Mouse (Mus musculus) ovary, postnatal 14 days (tissue): ENCODE measurements at regions not wholly inside any gene's neighbourhood (a gene's known extent, or its start where the extent isn't known, plus 50 kb on each side); places are given as distances from the start of the nearest gene placed in this dataset.

Source experiments
- DNase-seq: peaks from one replicate; pipeline ENCODE4 v3.0.0; 2022; ENCODE audit warnings: low spot score

DNA sequence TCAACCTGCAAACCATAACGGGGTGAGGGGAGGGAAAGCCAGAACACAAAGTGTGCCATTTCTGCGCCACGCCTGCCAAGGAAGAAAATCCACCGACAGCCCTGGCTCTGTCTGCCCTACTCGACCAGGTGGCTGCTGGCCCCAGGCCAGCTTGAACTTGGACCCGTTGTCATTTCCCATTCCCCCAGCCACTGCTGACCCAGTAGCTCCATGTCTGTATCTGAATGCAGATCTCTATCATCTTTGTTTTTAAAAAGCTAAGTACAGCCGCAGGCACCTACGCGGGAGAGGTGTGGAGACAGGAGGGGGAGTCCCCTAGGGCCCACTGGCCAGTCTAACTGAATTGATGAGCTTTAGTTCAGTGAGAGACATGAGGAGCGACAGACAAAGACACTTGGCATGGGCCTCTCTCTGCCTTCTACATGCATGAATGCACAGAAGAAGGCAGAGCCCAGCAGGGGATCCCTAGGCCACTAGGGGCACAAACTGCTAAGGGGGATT, 439.1 kb downstream of the Prdm2 start:
- no peak for DNase-seq

DNA sequence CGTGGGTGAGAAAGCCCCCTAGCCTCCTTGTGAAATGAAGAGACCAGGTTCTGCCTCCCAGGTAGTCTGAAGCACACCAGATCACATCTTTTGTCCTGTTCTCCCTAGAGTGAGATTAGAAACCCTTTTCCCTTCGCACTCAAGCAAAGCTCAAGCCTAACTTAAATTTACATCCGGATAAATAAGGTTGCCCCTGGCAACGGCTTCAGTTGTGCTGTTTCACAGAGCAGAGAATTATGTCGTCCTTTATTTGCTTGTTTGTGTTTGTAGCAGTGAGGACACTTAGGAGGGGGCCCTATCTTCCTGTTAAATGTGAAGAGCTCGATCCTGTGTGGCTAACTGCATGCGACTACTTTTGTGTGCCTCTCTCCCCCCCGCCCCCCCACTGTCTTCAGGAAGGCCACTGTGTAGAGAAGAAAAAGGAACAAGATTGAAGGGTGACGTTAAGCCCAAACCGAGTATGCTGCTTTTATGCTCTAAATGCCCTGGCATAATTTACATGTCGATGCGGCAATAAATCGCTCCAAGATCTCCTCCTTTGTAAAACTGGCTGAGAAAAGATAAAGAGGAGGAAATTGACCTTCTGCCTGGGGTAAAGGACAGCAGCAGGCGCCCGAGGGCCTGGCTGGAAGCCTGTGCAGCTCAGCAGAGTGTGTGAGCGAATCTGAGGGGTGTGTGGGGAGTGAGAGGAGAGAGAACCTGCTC, 439.9 kb downstream of the Prdm2 start:
- no peak for DNase-seq

DNA sequence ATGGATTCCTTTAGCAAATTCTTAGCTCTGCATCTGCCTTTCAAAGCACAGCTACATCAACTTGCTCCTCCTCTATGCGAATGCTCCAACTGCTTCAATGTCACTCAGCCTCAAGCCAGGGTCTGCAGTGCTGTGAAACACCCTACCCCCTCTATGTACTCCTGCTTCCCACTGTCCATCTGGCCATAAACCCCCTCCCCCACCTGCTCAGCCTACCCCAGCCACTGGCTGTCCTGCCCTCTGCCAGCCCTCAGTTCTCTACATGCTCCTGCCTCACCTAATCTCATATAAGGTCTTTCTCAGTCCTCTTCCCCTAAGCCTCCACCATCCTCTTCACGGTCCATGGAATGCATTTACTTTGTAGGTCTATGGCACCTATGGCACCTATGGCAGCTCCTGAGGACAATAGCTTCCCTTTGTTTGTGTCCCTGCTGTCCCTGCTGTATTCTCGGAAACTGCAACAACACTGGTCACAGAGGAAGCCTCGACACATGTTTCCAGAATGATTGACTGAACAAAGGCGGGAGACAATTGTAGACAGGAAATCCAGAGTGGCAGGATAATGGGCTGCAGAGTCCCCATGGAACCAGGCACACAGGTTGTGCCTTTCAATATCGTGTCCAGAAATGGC, 441.2 kb downstream of the Prdm2 start:
- no peak for DNase-seq

DNA sequence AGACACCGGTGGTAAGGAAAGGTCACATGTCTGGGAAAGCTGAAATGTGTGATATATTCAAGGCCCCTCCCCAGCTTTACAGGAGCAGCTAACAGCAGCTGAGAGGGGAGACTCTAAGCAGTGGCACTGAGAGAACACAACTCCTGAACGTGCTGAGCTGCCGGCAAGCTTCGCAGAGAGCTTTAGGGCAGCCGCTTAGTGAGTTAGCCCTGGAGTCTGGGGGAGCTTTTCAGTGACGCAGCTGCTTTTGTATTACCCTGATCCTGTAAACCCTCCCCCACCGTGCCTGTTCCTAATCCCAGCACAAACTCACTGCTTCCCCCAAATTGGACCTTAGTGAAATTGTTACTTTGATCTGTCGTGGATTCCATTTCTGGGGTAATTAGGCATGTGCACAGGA, 442.6 kb downstream of the Prdm2 start:
- DNase-seq: no peak

DNA sequence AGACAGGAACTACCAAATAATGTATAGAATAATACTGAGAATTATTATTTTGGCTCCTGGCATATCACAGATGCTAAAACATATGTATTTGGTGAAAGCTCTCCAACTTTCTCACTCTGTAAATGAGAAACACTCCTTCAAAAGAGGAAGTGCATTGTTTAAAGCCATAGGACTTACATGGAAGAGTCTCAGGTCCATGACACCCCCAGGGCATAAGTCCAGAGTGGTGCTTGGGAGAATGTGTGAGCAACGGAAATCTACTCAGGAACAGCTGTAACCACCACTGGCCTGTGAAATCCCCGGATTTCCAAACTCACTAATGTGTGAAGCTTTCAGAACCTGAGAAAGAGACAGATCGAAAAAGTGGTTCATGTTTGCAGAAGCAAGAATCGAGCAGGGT, 445.1 kb downstream of the Prdm2 start:
- DNase-seq: no peak

DNA sequence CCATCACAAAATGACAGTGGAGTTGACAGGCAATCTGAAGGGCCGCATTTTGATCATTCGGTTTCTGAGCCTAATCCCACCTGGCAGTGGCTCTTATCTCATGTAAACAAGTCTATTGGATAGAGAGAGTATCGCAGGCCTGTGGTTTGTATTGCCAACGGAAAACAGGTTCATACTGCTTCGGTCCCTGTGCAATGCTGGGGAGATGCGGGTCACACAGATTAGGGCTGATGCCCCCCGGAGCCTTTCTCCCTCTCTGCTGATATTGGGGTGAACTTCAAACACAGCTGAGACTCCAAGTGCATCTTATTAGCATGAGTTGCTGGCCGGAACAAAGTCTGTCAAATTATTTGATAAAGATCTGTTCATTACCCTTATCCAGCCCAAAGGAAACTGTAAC, 451.2 kb downstream of the Prdm2 start:
- DNase-seq: no peak

DNA sequence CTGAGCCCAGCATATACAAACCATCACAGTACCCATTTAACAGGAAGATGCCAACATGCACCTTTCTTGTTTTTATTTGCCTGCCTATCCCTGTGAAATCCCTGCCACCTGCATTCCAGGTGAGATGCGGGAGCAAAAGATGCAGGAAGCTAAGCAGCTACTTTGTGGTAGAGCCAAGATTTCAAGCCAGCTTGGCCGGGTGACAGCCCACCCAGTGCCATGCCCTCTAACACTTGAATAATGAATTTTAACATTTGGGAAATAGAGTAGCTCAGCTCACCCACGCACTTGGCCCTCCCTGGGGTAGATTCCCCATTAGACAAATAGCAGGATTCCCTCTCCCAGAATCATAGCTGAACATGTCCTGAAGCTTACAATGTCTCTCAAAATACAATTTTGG, 454.7 kb downstream of the Prdm2 start:
- DNase-seq: no peak

DNA sequence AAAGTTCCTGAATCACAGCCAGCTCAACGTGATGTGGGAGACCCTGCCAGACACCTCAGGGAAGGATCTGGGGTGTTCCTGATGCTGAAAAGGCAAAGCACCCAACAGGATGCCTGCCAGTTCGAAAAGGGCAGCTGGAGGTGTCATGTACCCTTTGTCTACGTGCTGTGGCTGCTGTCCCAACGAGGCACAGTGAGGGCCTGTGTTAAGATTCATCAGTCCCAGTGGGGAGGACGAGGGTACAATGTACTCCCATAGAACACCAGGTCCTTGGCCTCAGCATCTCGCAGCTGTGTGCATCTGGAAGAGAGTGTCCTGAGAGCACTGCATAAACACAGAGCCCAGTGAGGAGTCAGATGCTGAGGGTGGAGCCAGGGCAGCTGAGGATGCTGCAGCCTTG, 456.5 kb downstream of the Prdm2 start:
- DNase-seq: no peak

DNA sequence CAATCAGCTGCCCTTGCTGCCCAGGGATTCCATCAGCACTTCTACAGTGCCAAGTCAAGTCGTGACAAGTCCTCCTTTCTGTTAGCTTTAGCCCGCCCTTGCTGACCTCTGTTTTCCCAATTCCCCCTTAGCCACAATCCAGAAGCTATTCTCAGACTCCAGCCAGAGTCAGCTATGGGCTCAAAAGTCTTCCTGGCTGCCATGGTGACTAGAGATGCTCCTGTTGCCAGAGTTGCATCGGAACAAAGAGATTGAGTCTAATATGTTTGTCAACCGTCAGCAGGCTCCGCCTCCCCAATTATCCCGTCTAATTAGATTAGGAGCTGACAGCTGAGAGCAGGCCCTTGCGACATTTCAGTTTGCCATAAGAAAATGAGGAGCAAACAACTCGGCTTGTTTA, 462.9 kb downstream of the Prdm2 start:
- DNase-seq: no peak

DNA sequence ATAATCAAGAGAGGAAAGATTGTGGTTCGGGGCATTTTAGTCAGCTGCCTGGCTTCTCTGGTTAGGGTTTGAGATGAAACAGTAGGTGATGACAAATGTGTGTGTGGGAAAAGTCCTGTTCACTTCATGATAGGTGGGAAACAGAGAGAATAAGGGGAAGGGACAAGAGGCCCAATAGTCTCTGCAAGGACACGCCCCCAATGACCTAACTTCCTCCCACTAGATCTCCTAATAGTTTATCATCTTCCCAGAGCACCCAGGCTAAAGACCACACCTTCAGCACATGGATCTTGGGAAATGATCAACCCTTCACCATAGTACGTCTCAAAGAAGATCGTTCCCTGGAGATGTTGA, 484.3 kb upstream of the Kazn start:
- no peak for DNase-seq

DNA sequence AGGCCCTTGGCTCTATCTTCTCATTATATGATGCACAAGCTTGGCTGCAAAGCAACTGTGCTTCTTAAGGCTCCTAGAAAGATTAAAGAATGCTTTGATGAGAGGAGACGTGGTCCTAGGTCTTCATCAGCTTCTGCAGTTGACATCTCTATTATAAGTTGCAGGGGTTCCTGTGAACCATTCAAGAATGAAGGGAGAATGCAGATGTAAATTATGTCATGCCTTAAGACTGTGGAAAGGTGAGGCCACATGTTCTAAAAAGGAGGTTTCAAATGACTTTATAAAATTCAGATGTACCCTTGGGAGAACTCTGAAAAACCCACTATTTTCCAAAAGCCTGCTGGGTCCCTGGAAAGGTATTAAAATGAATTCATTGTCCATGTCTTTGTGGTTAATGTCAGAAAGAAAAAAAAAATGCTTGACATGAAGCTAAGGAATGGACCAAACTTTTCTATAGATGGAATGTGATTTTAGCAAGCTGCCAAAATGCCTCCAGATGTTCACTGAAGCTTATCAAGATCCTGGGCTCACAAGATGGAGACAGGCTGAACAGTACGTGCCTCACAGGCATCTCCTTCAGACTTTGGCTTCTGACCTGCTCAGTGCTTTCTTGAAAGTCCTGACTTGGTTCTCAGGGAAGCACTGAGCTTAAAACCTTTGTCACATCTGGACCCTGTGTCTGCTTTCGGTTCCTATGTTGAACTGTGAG, 483.8 kb upstream of the Kazn start:
- no peak for DNase-seq

DNA sequence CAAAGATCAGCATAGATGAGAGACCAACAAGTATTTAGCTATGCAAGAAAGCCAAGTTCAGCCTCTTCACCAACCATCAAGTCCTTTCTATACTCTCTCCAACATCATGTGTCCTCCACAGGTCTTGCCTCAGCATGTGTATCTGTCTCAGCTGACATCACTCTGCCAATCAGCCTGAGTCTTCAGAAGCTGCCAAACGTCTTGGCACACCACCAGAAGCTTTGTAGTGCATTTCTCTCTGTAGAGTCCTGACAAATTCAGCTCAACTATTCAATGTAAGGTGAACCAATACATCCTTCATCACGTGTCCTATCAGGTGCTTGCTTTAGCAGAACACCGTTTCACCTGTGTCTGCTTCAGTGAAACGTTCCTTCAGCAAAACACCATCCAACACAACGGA, 462.4 kb upstream of the Kazn start:
- no peak for DNase-seq

DNA sequence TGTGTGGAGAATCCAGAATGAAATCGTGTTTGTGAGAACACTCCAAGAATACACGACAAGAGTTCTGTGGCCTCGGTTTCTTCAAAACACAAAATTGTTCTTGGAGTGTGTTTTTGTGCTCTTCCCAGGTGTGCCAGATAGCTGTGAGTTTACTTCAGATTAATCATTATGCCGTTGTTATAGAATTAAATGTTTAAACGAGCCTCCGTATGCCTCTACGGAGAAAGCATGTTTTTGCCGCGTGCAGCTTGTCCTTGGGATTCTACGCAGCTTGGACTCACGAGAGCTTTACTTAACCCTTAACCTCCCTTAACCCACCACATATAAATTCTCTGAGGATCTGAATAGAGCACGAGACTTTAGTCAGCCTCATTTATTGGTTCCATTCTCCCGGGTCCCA, 455.7 kb upstream of the Kazn start:
- no peak for DNase-seq

DNA sequence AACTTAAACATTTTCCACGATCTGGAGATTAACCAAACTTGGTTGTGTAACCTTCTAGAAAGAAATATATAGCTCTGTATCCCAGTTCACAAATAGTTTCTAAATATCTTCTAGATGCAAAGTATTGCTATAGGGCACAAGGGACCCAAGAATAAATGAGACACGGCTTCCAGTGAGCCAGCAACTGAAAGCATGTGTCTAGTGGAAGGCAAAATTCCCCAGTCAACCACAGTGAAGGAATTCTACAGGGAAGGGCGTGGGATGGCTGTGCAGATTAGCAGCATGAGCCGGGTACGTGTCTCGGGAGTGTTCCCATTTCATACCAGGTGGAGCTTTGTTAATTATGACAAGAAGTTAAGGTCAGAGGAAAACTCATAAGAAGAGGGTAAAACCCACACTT, 449.0 kb upstream of the Kazn start:
- no peak for DNase-seq

DNA sequence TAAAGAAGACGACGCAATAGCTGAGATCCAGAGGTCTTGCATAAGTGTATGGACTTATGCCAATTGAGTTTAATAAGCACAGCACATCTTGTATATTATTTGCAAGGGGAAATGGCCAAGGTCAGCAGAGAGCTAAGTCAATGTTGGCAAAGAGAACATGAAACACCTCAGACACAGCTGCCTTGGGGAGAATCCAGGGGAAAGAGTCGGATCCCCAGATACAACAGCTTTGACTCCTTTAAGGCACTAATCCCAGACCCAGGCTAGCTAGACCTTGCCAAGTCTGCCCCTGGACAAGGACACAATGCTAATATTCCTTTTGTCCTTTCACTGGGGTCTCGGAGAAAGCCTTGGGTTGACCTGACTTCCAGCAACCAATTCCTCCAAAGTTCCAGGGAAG, 438.2 kb upstream of the Kazn start:
- DNase-seq: no peak

DNA sequence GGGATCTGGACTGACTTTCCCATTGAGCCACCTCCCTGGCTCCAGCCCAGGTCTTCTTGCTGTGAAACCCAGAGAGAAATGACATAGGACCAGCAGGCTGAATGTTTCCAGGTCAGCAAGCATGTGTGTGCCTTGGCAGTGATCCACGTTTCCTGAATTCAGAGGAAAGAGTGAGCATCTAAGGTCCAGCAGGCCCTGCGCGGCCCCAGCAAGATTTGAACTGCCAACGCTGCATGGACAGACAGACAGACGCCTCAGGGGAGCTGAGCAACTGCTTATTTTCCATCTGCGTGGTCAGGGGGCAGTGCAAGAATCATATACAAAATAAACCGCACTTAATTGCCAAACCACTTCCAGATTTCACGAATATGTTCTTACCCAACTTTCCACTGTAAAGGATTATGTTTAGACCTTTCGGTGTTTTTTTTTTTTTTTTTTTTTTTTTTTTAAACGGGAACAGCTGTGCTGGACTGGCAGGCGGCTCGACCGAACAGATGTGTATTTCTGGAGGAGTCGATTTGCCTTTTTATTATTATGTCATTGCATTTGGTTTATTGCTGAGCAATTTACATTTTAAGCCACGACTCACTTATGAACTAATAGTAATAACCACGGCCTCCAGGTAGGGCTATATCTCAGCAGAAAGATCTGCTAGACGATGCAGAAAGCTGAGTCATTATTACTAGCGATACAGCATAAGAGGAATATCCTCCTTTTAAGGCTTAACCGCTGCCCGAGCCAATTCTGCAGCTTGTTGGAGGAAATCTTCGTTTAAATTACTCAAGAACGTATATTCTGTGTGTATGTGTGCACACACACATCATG, 435.7 kb upstream of the Kazn start:
- peak; percentile 10 for DNase-seq

DNA sequence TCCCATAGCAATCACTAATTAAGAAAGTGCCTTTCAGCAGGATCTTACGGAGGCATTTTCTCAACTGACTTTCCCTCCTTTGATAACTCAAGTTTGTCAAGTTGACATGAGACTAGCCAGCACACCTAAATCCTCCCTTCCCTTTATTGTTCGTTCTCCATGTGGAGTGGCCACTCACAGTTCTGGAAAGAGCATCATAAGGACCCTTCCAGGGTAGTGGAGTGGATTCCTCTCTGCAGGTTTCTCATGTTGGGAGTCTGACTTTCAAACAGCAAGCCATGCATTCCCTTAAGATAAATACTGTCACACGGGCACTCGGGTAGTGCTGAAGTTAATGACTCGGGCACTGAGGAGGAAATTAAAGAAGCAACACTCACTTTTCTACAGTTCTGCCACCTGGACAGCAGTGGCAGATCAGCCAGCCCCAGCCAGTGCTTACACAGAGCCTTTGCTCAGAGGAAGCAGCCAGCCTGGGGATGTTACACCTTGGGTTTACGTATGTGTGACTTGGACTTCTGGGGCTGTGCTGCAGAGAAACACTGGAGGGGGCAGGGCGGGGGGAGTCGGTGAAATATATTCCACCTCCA, 432.8 kb upstream of the Kazn start:
- no peak for DNase-seq

DNA sequence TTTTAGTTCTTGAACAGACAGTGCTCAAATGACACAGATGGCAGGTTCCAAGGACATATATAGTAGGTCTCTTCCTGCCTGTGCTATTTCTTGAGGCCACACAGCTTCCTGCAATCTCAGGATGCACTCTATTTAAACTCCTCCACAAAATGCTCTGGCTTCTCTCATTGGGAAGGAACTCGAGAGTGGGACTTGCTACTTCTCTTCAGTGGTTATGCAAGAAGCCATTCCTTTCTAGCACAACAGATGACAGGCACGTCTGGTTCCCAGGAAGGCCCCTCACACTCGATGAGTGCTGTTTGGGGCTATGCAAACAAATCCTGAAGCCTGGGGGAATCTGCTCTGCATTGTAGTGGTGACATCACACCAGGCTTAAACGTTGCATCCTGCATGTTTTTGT, 425.6 kb upstream of the Kazn start:
- DNase-seq: no peak

DNA sequence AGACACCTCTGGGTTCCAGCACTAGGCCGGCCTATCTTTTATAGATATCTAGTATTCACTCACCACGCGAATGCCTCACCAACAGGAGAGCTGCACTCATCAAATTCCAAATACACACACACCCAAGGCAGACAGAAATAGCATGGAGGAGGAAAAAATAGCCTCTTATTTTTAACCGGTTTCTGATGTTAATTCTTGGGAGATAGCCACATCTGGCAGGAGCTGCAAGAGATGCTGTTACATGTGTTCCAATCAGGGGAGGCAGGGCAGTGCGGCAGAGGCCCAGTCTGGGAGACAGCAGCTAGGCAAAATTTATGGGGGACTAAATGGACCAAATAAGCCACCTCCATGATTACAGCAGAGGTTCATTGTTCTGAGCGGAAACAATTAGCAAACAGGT, 419.0 kb upstream of the Kazn start:
- no peak for DNase-seq

DNA sequence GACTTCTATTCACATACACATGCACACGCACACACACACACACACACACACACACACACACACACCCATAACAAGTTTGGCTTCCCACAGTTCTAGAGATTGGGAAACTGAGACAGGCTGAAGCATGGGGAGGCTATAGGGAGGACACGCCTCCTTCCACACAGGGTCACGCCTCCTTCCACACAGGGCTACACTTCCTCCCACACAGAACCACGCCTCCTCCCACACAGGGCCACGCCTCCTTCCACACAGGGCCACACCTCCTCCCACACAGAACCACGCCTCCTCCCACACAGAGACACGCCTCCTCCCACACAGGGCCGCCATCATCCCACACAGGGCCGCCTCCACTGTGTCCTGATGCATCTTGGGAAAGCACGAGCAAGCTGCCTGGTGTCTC, 401.9 kb upstream of the Kazn start:
- no peak for DNase-seq

DNA sequence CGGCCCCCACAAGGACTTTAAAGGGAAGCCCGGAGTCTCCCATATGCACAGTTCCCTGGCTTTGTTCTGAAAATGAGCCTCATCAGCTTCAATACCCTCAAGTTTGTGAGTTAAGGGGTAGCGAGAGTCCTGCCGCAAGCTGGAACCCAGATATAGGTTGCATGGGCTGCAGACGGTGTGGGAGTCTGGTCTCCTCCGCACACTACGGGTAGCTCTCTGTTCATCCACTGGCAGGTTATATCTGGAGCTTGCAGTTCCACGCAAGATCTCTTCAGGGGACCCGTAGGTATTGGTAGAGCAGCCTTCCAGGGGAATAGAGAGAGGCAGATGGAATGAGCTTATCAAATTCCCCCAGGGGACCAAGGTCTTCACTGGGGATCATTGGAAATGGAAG, 400.1 kb upstream of the Kazn start:
- no peak for DNase-seq

DNA sequence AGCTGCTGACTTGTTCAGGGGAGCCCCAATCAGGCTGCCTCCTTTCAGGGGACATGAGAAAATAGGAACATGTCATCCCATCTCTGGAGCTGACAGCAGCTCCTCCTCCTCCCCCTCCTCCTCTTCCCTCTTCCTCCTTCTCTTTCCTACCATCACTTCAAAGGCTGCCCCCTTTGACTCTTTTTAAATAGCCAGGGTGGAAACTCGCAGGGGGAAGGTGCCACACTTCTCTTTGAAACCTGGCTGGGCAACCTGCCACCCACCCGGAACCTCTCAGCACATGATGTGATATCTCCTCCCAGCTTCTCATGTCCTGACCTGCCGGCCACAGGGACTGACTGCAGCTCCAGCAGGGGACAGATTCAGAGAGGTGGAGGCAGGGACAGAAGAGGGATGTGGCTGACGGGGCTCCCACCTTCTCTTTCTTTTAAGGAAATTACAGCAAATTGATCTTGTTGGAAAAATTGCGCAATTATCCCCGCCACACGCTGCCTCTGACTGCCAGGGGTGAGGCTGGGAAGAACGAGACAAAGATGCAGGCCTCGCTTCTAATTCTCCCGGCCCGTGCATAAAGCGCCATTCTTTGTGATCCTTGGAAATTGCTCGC, 399.6 kb upstream of the Kazn start:
- no peak for DNase-seq
